Mouse (Mus musculus) kidney, embryonic 16.5 days (tissue): Measurements from ENCODE around the gene Tff1. TPM values are rescaled to one million over a fixed set of nuclear protein-coding genes. Genes with fewer than 3 reads are reported as not detected.

Experiments
- ATAC-seq: fragments of 200-750 bp; cut with Nextera tagmentation; 2 replicates; pipeline ENCODE4 v1.8.0; 2017; ENCODE audit warnings: moderate TSS enrichment; ENCODE audit not compliant: low FRiP score, low TSS enrichment
- H3K27ac ChIP-seq: fragments of 300-500 bp; sonication (generic); 2 replicates; pipeline ENCODE4 v1.5.1; 2014; ENCODE audit warnings: low read length
- H3K27me3 ChIP-seq: fragments of 300-500 bp; sonication (generic); 2 replicates; pipeline ENCODE4 v1.6.1; 2014; ENCODE audit warnings: low read length, control low read depth, mixed read lengths; ENCODE audit not compliant: insufficient read depth
- H3K36me3 ChIP-seq: fragments of 300-500 bp; sonication (generic); 2 replicates; pipeline ENCODE4 v1.6.1; 2014; ENCODE audit warnings: low read length, control low read depth, mixed read lengths; ENCODE audit not compliant: insufficient read depth
- H3K4me1 ChIP-seq: fragments of 300-500 bp; sonication (generic); 2 replicates; pipeline ENCODE4 v1.6.1; 2014; ENCODE audit warnings: low read length, control low read depth, mixed read lengths; ENCODE audit not compliant: insufficient read depth
- H3K4me2 ChIP-seq: fragments of 300-500 bp; sonication (generic); replicated peaks from 2 replicates; pipeline ENCODE4 v1.6.1; 2014; ENCODE audit warnings: low read depth, low read length
- H3K4me3 ChIP-seq: fragments of 300-500 bp; sonication (generic); 2 replicates; pipeline ENCODE4 v1.5.1; 2014; ENCODE audit warnings: mild to moderate bottlenecking, low read length
- H3K9ac ChIP-seq: fragments of 300-500 bp; sonication (generic); replicated peaks from 2 replicates; pipeline ENCODE4 v1.6.1; 2014; ENCODE audit warnings: low read length
- H3K9me3 ChIP-seq: fragments of 300-500 bp; sonication (generic); 2 replicates; pipeline ENCODE4 v1.6.1; 2016; ENCODE audit warnings: low read length, control low read depth
- WGBS: fragments of 180-500 bp; shearing (Covaris S2); extraction: QIAGEN DNeasy Blood & Tissue Kit; methylation state at CpG from one replicate; pipeline ENCODE4 v1.1.7; 2014; 5-methylcytosine and 5-hydroxymethylcytosine counted together
- polyA plus RNA-seq: library from polyadenylated mRNA; unstranded; fragments of >200 nt; fragmentation: Nextera tagmentation; extraction: Ambion mirVana; gene quantifications from 2 replicates; pipeline ENCODE4 v1.2.1, GENCODE M21; 2015

Tff1 gene
- polyA plus RNA-seq, 1 experiment from 2014 or later: not detected

DNA sequence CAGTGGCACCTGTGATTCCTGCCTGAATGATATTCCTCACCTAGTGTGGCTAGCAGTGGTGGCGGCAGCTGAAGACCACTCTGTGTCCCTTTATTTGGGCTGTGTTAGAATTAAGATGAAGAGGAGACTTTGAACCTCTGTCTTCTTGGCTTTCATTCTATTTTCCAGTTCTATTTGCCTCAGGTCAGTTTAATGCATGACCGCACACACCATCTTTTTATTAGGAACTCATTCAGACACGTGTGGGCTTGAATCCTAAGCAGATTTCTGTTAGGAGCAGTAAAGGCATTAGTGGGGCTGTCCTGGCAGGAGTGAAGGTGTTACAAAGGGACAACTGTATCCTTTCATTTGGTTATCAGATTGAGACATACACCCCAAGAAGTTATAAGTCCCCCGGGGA lies 4.8 kb downstream of the Tff1 start:
- Histone ChIP-seq H3K36me3 (no peaks in the 10 kb centered on the region), H3K4me3 (no peak overlapping the region), H3K9me3 (no peaks in the 10 kb centered on the region), H3K27me3 (no peaks in the 10 kb centered on the region), H3K4me2 (no peak overlapping the region), H3K9ac (no peak overlapping the region), H3K4me1 (no peaks in the 10 kb centered on the region), H3K27ac (no peak overlapping the region; the same call in 1 of the 2 replicates)
- ATAC-seq: no peak
- WGBS: 71% methylated on average over 4 of the region's 4 CpGs

DNA sequence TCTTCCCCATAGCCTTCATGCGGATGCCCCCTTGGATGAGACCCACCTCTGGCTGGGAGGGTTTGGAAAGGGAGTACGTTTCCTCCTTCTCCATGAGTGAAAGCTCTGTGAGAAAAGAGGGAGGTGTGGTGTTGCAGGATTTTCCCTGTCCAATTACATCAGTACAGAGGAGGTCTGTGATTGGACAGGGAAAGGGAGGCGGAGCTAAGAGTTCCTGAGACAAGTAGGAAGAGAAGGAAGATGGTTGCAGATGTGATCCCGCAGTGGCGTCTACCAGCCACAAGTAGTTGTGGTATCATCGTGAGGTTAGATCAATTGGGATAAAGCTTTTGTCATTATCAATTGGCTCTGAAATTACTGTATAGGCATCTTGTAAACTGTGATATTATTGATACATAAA lies 7.2 kb downstream of the Tff1 start:
- H3K4me2 ChIP-seq: no peak overlapping the region
- ATAC-seq: no peak
- H3K4me1 ChIP-seq: 0 out of 2 replicates have a peak, but pooled peaks cover 5% of the 10 kb centered on the region
- WGBS: 78% methylated on average over 6 of the region's 6 CpGs
- no peak overlapping the region for H3K9ac ChIP-seq
- no peak overlapping the region for H3K4me3 ChIP-seq
- H3K27ac ChIP-seq: no peak overlapping the region
- no peaks in the 10 kb centered on the region for H3K9me3 ChIP-seq
- H3K27me3 ChIP-seq: no peaks in the 10 kb centered on the region
- H3K36me3 ChIP-seq: no peaks in the 10 kb centered on the region

DNA sequence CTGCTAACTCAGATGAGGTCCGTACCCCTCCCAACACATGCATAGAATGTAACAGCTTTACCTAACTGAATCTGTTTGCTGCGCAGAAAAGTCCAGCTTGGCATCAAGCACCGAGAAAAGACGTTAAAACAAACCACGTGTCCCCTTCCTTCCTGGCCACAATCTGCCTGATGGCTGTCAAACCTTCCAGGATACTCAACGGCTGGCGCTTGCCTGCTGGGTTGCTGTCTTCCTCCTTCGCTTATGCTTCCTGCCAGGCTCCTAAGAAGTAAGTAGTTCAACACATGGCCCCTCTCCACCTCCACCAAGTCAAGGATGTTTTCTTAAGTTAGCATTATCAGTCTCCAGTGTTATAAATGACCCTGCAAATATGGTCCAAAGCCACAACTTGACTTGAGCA lies 11.3 kb downstream of the Tff1 start:
- Histone ChIP-seq H3K36me3 (no peaks in the 10 kb centered on the region), H3K9me3 (no peaks in the 10 kb centered on the region), H3K4me2 (0 out of 2 replicates have a peak overlapping the region, but pooled peaks have one; percentile 1), H3K9ac (no peak overlapping the region), H3K27me3 (no peaks in the 10 kb centered on the region), H3K27ac (no peak overlapping the region), H3K4me1 (0 out of 2 replicates have a peak, but pooled peaks cover 5% of the 10 kb centered on the region), H3K4me3 (no peak overlapping the region)
- ATAC-seq: no peak
- 63% methylated on average over 8 of the region's 8 CpGs for WGBS

DNA sequence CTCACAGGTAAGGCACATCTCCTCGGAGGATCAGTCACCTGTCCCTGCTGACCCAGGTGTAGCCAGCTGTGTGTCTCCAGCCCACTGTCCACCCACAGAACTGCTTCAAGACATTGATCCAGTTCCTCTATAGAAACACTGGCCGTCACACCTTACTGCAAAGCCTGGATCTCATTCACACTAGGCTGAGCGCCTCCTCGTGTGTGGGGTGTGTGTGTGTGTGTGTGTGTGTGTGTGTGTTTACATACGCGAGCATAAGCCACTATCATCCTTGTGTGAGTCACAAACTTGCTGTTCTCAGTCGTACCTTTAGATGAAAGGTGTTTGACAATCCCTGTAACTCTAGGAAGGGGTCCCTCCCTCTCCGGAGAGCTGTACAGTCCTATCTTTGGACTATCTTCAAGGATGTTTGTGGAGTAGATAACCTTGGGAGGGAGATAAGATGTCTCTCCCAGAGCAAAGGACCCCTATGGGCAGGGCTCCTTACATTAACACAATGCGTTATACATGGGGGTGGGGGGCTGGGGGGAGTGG lies 12.0 kb downstream of the Tff1 start:
- peak overlapping the region; percentile 7; the same call in 1 of the 2 replicates for H3K4me3 ChIP-seq
- H3K9me3 ChIP-seq: no peaks in the 10 kb centered on the region
- 72% methylated on average over 9 of the region's 9 CpGs for WGBS
- ATAC-seq: no peak; the same call in 1 of the 2 replicates
- 0 out of 2 replicates have a peak, but pooled peaks cover 5% of the 10 kb centered on the region for H3K4me1 ChIP-seq
- peak overlapping the region; percentile 33 for H3K4me2 ChIP-seq
- no peaks in the 10 kb centered on the region for H3K27me3 ChIP-seq
- no peaks in the 10 kb centered on the region for H3K36me3 ChIP-seq
- H3K9ac ChIP-seq: 0 out of 2 replicates have a peak overlapping the region, but pooled peaks have one; percentile 40
- H3K27ac ChIP-seq: peak overlapping the region; percentile 77

DNA sequence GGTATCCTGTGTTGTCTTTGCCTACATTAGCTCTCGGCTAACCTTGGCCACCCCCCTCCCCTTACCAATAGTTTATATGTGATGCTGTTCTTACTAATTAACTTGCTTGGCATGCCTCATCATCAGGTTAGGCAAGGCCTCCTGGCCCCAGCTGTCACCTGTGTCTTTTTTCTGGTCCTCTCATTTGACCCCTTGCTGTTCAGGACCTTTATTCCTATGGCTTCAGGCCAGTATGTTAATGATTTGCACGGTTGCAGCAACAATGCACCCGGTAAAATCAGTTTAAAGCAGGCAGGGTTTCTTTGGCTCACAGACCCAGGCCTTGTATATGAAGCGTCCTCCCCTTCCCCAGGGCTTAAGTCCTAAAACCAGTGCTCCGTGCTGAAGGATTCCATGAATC lies 12.6 kb downstream of the Tff1 start:
- Histone ChIP-seq H3K27ac (peak overlapping the region; percentile 77), H3K9me3 (no peaks in the 10 kb centered on the region), H3K4me2 (peak overlapping the region; percentile 33), H3K27me3 (no peaks in the 10 kb centered on the region), H3K4me1 (0 out of 2 replicates have a peak, but pooled peaks cover 5% of the 10 kb centered on the region), H3K4me3 (peak overlapping the region; percentile 7; the same call in 1 of the 2 replicates), H3K9ac (0 out of 2 replicates have a peak overlapping the region, but pooled peaks have one; percentile 40), H3K36me3 (no peaks in the 10 kb centered on the region)
- WGBS: 50% methylated on average over 5 of the region's 5 CpGs
- peak; percentile 82 for ATAC-seq

DNA sequence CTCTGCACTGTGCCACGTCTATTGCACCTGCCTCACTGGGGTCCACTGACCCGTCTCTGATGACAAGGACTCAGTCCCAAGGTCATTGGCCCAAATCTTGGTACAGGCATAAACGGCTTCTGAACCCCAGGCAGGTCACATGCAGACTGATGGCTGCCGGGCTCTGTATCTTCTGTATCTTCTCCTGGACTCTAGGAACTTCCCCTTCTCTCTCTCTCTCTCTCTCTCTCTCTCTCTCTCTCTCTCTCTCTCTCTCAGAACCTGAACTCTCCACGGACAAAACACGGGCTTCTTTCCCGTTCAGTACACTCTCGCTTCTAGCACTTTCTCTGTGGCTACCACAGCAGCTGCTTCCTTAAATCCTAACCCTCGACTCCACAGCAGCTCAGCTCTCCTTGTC lies 19.1 kb downstream of the Tff1 start:
- Histone ChIP-seq H3K9me3 (no peaks in the 10 kb centered on the region), H3K27ac (no peak overlapping the region), H3K4me2 (no peak overlapping the region), H3K4me3 (no peak overlapping the region), H3K36me3 (no peaks in the 10 kb centered on the region), H3K27me3 (no peaks in the 10 kb centered on the region), H3K9ac (no peak overlapping the region), H3K4me1 (no peaks in the 10 kb centered on the region)
- 75% methylated on average over 9 of the region's 9 CpGs for WGBS
- no peak for ATAC-seq

DNA sequence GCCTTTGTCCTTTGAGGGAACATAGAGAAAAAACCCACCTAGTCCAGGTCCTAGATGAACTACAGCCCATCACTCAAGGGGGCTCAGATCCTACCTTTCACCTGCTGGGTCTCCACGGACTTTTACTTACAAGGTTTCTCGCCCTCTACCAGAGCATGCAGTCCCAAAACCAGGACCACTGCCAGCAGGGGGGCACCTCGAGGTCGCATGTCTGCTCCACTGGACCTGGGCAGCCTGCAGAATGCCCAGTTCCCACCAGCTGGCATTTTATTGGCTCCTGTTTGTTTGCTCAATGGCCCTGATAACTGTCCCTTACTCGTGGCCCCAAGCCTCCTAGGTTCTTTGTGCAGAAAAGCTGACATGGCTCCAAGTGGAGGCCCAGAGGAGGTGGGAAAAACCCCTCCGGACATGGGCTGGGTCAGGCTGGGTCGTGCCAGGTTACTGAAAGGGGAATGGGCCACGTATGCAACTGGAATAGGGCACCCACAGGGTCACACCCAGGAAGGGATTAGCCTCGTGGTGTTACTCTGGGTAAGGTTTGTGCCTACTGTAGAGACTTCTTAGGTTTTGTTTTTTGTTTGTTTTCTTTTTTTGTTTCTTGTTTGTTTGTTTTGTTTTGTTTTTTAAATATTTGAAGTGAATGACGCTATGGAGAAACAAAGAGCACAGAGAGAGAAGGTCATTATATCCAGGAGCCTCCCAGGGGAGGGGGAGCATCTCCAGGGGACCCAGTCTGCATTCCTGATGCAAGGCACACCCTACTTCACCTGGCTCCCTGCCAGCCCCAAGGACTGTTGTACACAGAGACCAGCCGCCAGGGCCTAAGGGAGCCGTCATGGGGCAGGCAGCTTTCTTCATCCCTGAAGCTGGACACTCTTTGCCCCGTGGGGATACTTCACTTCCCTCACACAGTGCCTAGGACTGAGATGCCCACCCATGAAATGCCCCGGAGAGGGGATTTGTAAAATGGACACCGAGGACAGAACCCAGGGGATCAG lies 20.7 kb downstream of the Tff1 start, which contains the start of gene Tff2:
Gene Tff2 (minus strand): TSS at position 243 of the 998 bp plus-strand sequence.
- no peak for ATAC-seq
- Histone ChIP-seq H3K9ac (no peak within 1 kb of the TSS), H3K4me1 (no peaks in the 10 kb centered on the region), H3K27ac (no peak within 1 kb of the TSS), H3K36me3 (no peaks in the 10 kb centered on the region), H3K27me3 (no peaks in the 10 kb centered on the region), H3K9me3 (no peaks in the 10 kb centered on the region), H3K4me3 (no peak within 1 kb of the TSS), H3K4me2 (no peak within 1 kb of the TSS)
- WGBS: 61% methylated on average over 15 of the region's 15 CpGs

DNA sequence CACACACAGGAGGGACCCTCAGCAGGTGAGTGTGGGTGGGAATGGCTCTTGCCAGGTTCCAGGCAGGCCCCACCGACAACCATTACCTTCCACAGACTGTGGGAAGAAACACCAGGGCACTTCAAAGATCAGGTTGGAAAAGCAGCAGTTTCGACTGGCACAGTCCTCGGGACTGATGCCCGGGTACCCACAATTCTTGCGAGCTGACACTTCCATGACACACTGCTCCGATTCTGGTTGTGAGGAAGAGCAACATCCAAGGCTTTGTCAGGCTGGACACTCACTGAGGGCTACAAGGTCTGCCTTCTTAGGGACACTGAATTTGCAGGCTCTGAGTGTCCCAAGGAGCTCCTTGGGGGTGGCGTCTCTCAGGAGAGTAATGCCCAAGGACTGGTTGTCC lies 23.0 kb downstream of the Tff1 start:
- Histone ChIP-seq H3K9me3 (no peaks in the 10 kb centered on the region), H3K27me3 (no peaks in the 10 kb centered on the region), H3K27ac (no peak overlapping the region), H3K4me2 (no peak overlapping the region), H3K9ac (no peak overlapping the region), H3K36me3 (no peaks in the 10 kb centered on the region), H3K4me1 (no peaks in the 10 kb centered on the region), H3K4me3 (no peak overlapping the region)
- WGBS: 89% methylated on average over 7 of the region's 7 CpGs
- no peak for ATAC-seq

DNA sequence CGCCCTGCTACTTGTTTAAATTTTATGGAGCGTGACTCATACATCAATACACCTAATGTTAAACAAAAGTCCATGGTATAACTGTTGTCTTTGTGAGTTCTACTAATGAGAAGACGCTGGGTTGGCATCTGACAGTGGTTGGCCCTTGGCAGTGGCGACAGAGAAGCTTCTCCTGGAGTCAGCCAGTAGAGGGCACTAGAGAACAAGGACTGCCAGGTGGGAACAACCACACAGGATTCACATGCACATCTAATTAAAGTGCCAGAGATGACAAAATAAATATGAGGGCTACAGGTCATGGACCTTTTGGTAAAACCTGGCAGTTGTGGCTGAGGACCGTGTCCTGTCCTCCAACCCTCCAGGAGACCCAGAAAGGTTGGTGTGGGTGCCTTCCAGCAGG lies 26.7 kb downstream of the Tff1 start:
- no peaks in the 10 kb centered on the region for H3K36me3 ChIP-seq
- ATAC-seq: no peak
- WGBS: 10% methylated on average over 5 of the region's 5 CpGs
- H3K9ac ChIP-seq: no peak overlapping the region
- no peak overlapping the region for H3K4me3 ChIP-seq
- no peaks in the 10 kb centered on the region for H3K9me3 ChIP-seq
- H3K27ac ChIP-seq: no peak overlapping the region
- no peak overlapping the region for H3K4me2 ChIP-seq
- no peaks in the 10 kb centered on the region for H3K27me3 ChIP-seq
- no peaks in the 10 kb centered on the region for H3K4me1 ChIP-seq
